Mouse (Mus musculus) T-cell, adult 2 months (primary cell): ENCODE data around the gene Serpina3a.

ENCODE experiments used
- DNase-seq: peaks from one replicate; pipeline ENCODE4 v3.0.0; 2022; ENCODE audit warnings: low spot score

The Serpina3a gene

DNA sequence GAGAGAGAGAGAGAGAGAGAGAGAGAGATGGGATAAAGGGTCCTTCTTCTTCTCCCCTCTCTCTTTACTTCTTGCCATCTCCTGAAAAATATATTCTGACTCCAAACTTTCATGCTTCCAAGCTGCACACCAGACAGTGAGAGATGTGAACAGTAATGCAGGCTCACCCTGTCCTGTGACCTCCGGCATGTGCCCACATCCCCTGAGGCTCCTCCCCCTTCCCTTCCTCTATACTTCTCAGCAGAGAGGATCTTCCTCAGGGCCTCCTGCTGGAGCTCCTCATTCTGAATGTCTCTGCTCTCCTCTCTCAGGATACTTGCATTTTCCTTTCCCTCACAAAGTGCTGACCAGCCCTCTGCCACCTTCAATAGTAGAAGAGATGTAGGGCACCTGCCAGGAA, 29.9 kb downstream of the Serpina3a start:
- DNase-seq, result no peak

- no peak for DNase-seq
Measured at GRCm38 (mm10) chr12:104143286-104143685, 30.8 kb downstream of the Serpina3a start.

- no peak for DNase-seq
Measured at GRCm38 (mm10) chr12:104145571-104145970, 33.0 kb downstream of the Serpina3a start.

- DNase-seq, result no peak
Measured at GRCm38 (mm10) chr12:104151989-104152388, 39.5 kb downstream of the Serpina3a start.

DNA sequence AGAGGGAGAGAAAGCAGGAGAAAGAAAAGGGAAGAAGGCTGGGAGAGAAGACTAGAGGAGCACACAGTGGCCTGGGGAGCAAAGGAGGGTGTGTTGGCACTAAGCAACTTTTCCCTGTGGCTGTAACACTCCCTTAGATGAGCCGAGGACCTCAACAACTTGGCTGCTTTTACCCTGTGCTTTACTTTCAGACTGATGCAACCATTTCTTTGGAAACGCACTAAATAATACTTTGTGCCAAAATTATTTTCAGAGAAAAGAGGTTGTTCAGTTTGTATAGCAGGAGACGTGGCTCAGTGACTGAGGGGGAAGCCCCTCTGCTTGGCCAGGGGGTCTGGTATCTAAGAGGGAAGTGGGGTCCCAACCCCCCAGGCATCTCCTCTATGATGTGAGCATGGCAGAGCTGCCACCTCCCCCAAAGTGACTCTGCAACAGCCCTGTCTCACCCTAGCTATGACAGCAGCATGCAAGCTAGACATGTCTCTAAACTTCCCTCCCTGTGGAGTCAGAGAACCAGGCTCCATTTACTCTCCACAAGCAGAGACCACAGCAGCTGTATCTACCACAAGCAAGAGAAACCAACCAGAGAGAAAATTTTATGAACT, 40.6 kb downstream of the Serpina3a start:
- DNase-seq, result no peak

- no peak for DNase-seq
Measured at GRCm38 (mm10) chr12:104153656-104154055, 41.1 kb downstream of the Serpina3a start, which contains the start of gene Serpina3c. TSS of gene Serpina3c (minus strand) at chr12:104153870.
